26 mouse cellular contexts compared by ENCODE assay signal in genomic region chr2:135249925-135250324, GRCm38 (mm10).
"Had no signal": no experiment of that assay in that cellular context is flagged by ENCODE, and none has a peak within 500 bp of the region (broad histone marks: within the 10 kb centered on the region; RNA-seq: fewer than 3 reads in every experiment).

No protein-coding gene starts in this region.

- H3K27me3 ChIP-seq: heart, embryonic 12.5 days; hindbrain, embryonic 12.5 days; intestine, embryonic 15.5 days; kidney, embryonic 15.5 days; limb, embryonic 12.5 days had no signal

- ATAC-seq: hindbrain, embryonic 16.5 days; inflammation-experienced regulatory T-cells, adult 6 months; intestine, embryonic 15.5 days; intestine, postnatal 0 days had no signal

- H3K27ac ChIP-seq: gastrocnemius, adult 2 months; heart, embryonic 10.5 days; hindbrain, embryonic 10.5 days; hindbrain, embryonic 12.5 days; hindbrain, embryonic 14.5 days; intestine, embryonic 15.5 days; kidney, embryonic 15.5 days; kidney, postnatal 0 days; layer of hippocampus, adult 2 months; left cerebral cortex, adult 2 months; limb, embryonic 10.5 days; limb, embryonic 12.5 days had no signal

- H3K4me1 ChIP-seq: hindbrain, embryonic 10.5 days; hindbrain, embryonic 12.5 days; intestine, embryonic 15.5 days; kidney, embryonic 15.5 days; limb, embryonic 10.5 days; limb, embryonic 12.5 days had no signal

- H3K4me3 ChIP-seq: gastrocnemius, adult 2 months; heart, embryonic 10.5 days; heart, embryonic 12.5 days; hindbrain, embryonic 10.5 days; hindbrain, embryonic 12.5 days; intestine, embryonic 15.5 days; kidney, embryonic 15.5 days; layer of hippocampus, adult 2 months; left cerebral cortex, adult 2 months; limb, embryonic 10.5 days; limb, embryonic 12.5 days had no signal

- H3K36me3 ChIP-seq: heart, embryonic 10.5 days; heart, embryonic 12.5 days; hindbrain, embryonic 10.5 days; hindbrain, embryonic 12.5 days; intestine, embryonic 15.5 days; kidney, embryonic 15.5 days; limb, embryonic 10.5 days; limb, embryonic 12.5 days had no signal

- H3K9ac ChIP-seq: heart, embryonic 12.5 days; hindbrain, embryonic 12.5 days; hindbrain, embryonic 14.5 days; intestine, embryonic 15.5 days; kidney, embryonic 15.5 days; limb, embryonic 12.5 days had no signal

- H3K4me2 ChIP-seq: heart, embryonic 12.5 days; hindbrain, embryonic 12.5 days; hindbrain, embryonic 14.5 days; intestine, embryonic 15.5 days; kidney, embryonic 15.5 days; limb, embryonic 12.5 days; liver, embryonic 11.5 days had no signal

- DNase-seq: gastrocnemius, adult 2 months; gastrocnemius, postnatal 10 days; gastrocnemius, postnatal 25 days; heart, postnatal 14 days; heart, postnatal 36 days; kidney, adult 18-20 months; kidney, adult 9 months; kidney, postnatal 14 days; kidney, postnatal 4 days; liver had no signal

- H3K9me3 ChIP-seq: heart, embryonic 10.5 days; heart, embryonic 12.5 days; hindbrain, embryonic 10.5 days; hindbrain, embryonic 12.5 days; intestine, embryonic 15.5 days; kidney, embryonic 15.5 days; limb, embryonic 10.5 days; limb, embryonic 12.5 days had no signal
